Mouse (Mus musculus) heart, postnatal 0 days (tissue): ENCODE measurements around the gene Gm49395.

Source experiments
- CTCF ChIP-seq: IDR thresholded peaks from 2 replicates; pipeline ENCODE4 v1.5.1; 2016; ENCODE audit warnings: antibody characterized with exemption, control low read depth, low read depth
- EP300 ChIP-seq: IDR thresholded peaks from 2 replicates; pipeline ENCODE4 v1.6.1; 2016; ENCODE audit warnings: antibody characterized with exemption, low read depth

- TF ChIP-seq CTCF = no peak
- TF ChIP-seq EP300 = 0 out of 2 replicates have a peak, but pooled peaks have one; percentile 47
These were observed 99.6 kb downstream of the Gm49395 start for GRCm38 (mm10) chr13:115002155-115002554.
